Mouse (Mus musculus): ENCODE measurements around the gene Carmil2.

Carmil2 gene

DNA sequence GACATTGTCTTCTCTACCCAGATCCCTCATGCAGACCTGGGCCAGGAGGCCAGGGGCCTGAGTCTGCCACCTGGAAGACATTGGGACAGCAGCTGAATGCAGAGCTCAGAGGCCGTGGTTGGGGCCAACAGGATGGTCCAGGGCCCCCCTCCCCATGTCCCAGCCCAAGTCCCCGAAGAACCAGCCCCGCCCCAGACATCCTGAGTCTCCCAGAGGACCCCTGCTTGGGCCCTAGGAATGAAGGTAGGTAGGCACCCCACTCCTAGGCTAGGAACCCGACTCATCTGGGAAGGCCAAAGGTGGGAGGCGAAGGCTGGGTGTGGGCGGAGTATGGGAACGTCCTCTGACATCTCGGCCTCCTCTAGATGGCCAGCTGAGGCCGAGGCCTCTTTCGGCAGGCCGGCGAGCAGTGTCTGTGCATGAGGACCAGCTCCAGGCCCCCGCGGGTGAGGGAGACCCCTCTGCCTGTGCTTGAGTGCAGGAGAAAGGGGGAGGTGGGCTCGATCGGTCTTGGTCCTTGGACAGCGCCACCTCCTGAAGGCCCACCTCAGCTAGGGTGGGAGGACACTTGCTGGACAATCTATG is 11.2 kb downstream of the Carmil2 start:
- no peak for DNase-seq (ENCODE audit: low spot score)

DNA sequence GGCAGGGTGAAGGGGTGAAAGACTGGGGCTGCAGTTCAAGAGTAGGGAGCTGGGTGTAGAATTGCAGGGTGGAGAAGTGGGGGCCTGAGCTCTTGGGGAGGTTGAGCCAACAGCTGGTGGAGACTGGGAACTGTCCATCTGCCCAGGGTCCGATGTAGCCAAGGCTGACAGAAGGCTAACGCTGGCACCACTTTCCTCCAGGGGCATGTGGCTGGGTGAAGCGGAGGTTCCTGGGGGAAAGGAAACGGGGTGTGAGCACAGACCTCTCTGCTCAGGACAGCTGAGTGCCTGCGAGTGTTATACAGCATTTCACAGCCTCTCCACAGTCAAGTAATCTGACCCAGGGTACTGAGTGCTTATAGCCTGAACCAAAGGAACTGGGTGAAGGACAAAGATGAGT is 12.7 kb downstream of the Carmil2 start:
- DNase-seq (ENCODE audit: low spot score): no peak

DNA sequence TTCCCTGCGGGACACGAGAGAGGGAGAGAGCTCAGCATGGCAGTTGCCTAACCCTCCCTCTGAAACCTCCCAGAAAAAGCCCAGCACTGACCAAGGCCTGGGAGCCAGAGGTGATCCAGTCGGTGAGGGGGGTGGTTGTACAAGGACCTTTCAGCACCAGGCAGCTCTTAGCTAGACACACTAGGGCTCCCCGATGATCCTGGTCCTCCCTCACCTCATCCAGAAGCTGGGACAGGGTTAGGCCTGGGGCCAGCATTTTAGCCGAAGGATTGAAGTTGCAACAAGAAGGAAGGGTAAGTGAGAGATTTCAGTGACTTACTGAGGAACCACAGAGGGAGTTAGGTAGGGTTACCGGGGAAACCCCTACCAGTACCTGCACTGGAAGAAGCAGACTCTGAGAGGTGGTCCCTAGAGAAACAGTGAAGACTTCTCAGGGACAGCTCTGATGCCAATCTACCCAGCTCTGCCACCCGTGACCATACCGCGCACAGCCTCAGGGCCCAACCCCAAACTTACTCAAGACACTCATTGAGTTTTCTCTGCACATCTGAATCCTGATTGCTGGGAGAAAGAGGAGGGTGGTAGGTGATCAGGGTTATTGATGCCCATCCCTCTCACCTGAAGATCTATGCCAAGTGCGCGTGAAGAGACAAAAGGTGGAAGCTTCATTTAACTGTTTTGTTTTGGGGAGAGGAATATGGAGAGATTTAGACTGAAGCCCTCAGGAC is 13.6 kb downstream of the Carmil2 start:
- DNase-seq (ENCODE audit: low spot score): no peak

DNA sequence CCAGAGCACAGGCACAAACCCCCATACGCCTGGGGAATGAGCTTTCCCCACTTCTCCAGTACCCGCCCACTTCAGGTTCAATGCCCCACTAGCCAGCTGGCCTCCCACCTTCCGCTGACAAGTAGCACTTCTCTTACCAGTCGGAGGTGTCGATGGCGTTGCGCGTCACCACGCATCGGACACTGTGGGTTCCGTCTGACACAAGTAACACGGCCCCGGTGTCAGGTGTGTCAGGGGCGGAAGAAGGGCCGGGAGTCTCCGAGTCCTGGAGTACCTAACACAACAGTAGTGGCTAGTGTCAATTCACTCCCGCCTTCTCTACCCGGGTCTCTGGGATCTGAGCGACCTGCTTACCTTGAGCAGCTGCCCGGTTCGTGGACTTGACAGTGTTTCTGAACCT is 14.5 kb downstream of the Carmil2 start:
- DNase-seq (ENCODE audit: low spot score): no peak

DNA sequence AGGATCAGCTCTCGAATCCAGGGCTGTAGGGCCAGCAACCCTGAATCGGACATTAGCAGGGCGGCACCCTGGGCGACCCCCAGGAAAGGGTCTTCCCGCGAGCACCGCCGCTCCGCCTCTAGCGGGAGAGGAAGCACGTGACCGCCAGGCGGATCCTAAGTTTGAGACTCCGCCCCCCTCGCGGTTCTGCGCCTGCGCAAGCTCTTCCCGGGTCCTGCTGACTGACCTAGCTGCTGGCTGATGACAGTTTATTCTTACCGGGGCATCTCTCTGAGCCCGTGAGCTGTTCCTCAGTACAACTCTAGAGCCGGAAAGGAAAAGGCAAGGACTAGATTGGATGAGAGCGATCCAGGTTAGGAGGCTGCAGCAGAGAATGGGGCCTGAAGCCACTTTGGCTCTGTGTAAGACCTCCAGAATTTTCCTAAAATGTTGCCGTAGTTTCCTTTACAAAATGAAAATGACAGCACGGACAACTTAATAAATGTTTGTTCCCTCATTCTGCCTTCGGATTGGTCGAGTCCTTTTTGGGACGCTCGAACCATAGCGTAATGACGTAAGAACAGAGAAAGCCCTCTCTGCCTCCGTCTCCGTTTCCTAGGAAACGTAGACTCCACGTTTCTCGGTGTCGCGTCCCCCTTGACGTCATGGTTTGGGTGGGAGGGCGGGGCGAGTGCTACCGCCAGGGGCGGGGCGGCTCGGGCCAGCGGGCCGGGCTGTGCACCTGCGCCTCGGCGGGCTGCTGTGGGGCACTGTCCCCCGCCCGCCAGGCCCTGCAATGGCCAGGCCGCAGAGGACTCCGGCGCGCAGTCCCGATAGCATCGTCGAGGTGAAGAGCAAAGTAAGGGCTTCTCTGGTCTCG is 15.1 kb downstream of the Carmil2 start, which contains the start of the genes Acd and Pard6a:
Acd (minus strand) TSS at position 137 of the 859 bp plus-strand sequence.
Pard6a (plus strand) TSS at position 183 of the 859 bp plus-strand sequence.
- peak; percentile 97 for DNase-seq (ENCODE audit: low spot score)

DNA sequence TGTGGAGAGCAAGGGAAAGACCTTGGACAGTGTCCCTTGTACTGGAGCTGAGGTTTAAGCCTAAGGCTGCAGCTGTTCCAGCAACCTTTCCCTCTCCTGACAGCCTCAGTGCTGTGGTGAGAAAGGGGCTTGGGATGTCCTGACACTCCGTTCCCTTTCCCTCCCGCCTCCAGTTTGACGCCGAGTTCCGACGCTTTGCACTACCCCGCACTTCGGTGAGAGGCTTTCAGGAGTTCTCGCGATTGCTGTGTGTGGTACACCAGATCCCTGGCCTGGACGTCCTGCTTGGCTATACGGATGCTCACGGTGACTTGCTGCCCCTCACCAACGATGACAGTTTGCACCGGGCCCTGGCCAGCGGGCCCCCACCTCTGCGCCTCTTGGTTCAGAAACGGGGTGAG is 15.9 kb downstream of the Carmil2 start:
- DNase-seq (ENCODE audit: low spot score): no peak

DNA sequence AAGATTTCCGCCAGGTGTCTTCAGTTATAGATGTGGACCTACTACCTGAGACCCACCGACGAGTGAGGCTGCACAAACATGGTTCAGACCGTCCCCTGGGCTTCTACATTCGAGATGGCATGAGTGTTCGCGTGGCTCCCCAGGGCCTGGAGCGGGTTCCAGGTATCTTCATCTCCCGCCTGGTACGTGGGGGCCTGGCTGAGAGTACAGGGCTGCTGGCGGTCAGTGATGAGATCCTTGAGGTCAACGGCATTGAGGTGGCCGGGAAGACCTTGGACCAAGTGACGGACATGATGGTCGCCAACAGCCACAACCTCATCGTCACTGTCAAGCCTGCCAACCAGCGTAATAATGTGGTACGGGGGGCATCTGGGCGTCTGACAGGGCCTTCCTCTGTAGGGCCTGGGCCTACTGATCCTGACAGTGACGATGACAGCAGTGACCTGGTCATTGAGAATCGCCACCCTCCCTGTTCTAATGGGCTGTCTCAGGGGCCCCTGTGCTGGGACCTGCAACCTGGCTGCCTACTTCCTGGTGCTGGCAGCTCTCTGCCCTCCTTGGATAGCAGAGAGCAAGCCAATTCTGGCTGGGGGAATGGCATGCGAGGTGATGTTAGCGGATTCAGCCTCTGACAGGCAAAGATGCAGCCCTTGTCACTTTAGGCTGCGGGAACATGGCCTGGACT is 16.8 kb downstream of the Carmil2 start:
- no peak for DNase-seq (ENCODE audit: low spot score)

DNA sequence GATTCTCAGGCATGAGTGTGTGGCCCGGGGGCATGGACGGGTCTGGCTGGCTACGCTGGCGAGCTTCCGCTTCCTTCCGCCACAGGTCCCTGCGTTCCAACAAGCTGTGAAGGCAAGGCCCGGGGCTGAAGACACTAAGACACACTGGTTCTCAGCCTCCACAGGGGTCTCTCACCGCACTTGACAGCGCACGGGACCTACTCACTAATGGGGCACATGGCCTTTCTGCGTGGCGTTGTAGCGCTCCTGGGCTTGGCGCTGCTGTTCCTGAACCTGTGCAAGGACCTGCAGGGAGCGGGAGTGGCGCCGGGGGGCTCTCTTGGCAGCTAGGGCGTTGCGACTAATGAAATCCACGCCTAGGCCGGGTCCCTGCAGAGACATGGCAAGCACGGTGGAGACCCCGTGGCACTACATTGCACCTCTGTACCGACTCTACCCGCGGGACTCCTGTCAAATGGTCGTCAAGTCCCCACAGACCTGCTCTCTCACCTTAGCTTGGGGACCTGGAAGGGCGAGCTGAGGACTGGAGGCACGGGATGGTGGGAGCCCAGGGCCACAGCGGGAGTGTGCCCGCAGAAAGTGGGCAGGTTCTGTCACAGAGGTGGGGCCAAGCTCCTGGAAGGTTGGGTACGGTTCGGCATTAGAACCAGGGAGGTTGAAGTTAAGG is 18.2 kb downstream of the Carmil2 start:
- DNase-seq (ENCODE audit: low spot score): no peak

DNA sequence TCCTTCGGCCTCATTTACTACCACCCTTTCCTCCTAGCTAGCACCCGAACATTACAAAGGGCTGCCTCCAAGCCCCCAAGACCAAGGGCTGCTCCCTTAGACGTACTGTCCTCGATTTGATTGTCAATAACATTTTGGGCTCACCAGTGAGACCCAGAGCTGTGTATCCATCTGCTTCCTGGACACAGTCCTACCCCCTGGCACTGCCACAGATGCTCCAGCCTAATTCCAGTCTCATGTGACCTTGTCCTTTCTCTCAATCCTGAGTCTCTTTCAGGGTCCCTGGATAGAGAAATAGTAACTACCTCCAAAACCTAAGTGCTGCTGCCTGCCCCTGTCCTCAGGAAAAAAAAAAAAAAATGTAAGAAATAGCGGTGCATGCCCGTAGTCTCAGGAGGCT is 18.9 kb downstream of the Carmil2 start:
- DNase-seq (ENCODE audit: low spot score): no peak

DNA sequence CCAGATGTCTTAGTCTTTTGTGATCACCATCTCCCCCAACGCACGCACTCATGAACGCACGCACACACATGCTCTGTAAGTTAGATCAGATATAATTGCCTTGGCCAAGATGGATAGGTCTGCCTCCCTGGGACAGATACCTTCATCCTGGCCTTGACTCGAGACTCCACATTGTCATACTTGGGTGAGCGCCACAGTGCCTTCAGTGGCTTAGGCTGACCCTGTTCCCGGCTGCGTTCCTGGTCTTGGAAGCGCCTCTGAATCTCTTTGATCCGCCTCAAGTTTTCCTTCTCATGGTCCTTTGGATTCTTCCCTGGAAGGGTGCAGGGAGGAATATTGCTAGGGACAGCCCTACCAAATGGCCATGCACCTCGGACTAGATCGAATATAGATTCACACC is 20.4 kb downstream of the Carmil2 start:
- DNase-seq (ENCODE audit: low spot score): no peak

DNA sequence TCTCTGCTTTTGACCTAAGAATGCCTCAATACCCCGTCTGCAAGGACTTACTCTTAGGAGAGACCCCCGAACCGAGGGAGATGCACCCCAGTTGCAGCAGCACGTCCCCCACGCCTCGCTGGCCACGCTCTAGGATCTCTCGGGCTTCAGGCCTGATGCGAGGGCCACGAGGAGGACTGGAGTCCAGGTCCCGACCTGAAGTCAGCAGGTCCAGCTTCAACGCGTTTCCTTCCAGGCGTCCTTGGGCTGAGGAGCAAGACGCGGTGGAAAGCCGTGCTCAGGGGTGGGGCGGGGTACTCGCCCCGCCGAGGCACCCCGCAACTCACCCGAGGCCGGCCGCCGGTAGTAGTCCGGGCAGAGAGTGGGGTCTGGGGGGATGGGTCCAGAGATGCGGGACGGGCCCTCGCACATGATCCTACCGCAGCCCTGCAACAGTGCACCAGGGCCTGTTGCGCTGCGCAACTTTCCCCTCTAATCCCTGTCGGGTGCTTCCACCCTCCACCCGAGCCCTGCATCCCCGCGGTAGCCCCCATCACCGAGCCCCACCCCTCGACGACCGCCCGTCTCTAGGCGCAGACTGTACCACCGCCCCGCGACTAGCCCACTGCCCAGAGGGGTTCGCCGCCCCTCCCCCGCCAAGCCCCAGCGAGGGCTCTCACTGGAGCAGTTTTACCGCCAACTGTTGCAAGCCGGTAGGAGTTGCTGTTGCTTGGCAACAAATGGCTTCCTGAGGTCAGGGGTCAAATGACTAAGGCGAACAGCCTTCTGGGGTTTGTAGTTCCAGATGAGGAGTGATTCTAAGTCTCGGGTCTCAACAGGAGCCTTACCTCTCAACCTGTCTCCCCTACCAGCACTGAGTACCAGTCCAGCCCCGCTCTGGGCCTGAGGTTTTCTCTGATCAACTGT is 21.7 kb downstream of the Carmil2 start, which contains the start of the genes 4933405L10Rik and Enkd1:
4933405L10Rik (plus strand) TSS at position 158 of the 906 bp plus-strand sequence.
Enkd1 (minus strand) TSS at position 713 of the 906 bp plus-strand sequence.
- DNase-seq (ENCODE audit: low spot score): peak; percentile 65

DNA sequence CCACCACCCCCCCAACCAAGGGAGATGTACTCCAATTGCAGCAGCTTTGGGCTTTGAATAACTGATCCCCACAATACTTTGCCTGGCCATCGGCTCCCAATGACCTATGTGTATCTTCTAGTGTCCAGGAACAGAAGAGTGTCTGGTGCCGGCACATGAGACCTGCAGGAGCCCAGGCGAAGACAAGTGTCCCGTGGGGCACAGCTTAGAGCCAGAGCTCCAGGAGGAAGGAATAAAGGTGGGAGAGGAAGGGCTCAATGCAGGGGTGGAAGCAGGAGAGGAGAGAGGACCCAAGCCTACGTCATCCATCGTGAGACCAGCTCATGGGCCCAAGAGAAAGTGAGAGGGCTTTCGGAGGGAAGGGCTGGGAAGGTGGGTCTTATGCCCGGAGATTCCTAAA is 22.6 kb downstream of the Carmil2 start:
- DNase-seq (ENCODE audit: low spot score): no peak

DNA sequence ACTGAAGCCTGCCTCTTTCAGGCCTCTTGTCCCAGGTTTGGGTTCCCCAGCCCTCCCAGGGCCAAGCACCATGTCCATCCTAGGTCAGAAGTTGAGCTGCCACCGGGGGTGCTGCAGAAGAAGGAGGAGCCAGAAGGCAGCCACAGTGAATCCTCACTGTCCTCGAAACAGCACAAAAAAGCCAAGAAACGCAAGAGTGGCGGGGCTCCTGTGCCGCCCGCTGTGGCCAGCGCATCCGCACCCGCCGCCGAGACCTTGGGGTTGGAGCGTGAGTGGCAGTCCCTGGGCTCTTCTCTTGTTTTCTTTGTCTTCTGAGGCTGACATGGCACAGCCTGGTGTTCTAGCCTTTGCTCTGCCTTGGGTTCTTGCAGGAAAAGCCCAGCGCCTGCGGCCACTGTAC is 23.2 kb downstream of the Carmil2 start:
- no peak for DNase-seq (ENCODE audit: low spot score)

DNA sequence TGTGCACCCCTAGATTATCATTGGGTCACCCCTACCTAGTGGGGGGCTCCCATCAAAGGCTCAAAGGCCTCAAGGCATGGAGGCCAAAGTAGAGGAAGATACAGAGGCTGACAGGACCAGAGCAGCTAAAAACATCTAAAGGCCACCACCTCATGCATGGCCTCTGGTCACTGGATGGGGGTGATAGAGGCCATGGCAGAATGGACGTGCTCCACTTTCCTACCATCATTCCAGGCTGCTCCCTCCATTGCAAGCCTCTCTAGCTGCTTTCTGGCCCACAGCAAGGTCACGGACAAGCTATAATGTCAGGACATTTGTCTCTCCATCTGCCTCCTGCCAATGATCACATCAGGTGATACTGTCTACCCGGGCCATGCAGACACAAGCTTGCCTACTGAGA is 26.2 kb downstream of the Carmil2 start:
- no peak for DNase-seq (ENCODE audit: low spot score)

DNA sequence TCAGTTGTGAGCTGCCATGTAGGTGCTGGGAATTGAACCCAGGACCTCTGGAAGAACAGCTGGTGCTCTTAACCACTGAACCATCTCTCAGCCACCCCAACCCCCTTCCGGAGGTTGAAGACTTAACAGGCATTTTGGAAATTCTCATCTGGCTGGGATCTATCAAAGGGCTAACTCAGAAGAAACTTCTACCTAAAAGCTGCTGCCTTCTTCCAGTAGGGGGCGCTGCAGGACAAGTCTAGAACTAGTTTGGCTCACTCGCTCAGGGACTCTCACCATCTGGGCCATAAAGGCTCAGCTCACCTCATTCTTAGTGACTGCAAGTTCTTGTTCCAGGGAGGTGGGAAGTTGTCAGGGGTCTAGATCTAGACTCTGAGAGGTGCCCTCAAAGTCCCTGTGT is 28.1 kb downstream of the Carmil2 start:
- DNase-seq (ENCODE audit: low spot score): peak; percentile 82

DNA sequence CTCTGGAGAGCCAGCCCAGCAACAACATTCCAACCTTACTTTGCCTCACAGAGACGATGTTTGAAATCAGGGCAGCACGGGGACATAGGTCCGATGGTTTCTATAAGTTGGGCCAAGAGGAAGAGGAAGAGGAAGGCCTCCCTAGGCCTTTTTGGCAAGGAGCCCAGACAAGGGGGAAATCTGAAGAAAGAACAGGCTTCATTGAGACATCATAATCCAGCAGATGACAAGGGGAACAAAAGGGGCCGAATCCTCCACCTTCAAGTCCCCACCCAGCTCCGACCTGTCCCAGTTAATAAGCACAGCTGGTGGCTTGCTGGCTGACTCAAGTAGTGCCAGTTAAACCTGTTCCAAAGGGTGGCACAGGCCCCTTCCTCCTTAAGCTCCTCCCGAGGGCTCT is 29.0 kb downstream of the Carmil2 start:
- no peak for DNase-seq (ENCODE audit: low spot score)

DNA sequence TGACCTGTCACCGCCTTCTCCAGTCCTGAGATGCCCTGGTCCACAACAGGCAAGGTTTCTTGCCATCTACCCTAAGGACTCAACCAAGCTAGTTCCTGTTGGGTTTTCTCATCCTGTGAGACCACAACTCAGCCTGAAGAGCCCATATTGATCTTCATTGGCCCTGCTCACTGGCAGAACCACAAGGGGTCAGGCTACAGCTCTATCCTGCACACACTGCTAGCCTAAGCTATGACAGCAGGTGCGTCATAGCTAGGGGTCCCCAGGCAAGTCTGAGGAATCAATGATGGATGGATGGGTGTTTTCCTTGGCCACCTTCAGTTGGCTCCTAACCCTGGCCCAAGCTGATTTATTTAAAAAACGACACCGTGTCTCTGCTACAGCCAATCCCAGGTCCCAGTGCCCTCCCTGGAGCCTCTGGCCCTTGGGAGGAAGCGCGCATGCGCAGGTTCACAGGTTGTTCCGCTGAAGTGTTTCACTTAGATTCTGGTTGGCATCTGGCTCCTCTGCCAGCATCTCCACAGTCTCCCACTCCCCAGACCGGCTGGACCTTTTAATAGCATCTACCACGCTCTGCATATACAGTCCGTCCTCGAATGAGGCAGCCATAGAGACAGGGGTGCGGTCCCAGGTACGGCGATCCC is 30.4 kb downstream of the Carmil2 start:
- no peak for DNase-seq (ENCODE audit: low spot score)

DNA sequence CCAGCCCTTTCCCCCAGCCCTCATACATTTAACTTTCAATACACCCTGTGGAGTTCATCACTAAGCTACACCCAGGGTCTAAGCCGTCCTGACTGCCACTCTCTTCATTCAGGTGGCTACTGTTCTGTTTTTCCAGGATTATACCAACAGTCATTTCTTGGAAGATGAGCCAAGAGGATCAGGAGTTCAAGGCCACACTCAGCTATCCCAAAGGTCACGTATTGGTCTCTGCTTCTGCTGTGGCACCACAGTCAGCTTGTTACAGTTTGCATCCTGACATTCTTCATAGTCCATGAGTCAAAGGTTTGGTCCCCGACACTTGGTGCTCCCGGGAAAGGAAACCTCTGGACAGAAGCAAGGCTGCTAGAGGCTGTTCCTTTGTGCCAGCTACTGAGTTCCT is 33.6 kb downstream of the Carmil2 start:
- DNase-seq (ENCODE audit: low spot score): no peak

DNA sequence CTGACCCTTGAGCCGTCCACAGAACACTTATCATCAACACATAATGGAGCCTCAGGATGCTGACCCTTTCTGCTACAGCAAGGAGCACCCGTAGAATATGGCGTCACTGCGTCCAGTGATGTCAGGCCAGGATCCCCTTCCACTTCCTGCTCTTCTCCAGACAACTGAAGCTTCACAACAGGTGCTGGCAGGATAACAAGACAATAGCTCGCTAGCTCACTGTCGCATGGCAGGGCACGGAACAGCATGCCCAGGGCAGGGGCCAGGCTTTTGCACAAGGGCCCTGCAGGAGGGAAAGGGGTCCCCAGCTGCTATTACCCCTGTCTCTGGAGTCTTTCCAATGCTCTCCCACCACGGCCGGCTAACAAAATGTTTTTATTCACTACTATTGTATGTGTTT is 36.8 kb downstream of the Carmil2 start:
- no peak for DNase-seq (ENCODE audit: low spot score)

DNA sequence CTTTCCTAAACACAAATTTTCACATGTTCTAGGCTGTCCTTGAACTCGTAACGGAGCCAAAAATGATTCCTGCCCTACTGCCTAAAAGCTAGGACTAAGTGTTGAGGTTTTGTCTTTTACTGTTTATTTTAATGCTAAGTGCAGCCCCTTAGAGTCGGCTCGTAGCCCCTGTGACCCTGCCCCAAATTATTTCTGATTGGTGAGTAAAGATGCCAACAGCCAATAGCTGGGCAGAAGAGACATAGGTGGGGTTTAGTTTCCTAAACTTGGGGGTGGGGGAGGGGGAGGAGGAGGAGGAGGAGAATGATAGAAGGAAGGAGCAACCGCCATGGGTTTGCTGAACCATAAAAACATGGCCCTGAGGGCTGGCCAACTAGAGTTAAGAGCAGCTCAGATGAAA is 39.7 kb downstream of the Carmil2 start:
- DNase-seq (ENCODE audit: low spot score): no peak

Measured in spleen, adult 12 weeks (tissue).